Mouse (Mus musculus): ENCODE data around the gene Nabp2.

The Nabp2 gene

GRCm38 (mm10) chr10:128382482-128382881 is 28.8 kb downstream of the Nabp2 start:
- DNase-seq = no peak

GRCm38 (mm10) chr10:128380565-128380964 is 30.7 kb downstream of the Nabp2 start:
- no peak for DNase-seq

GRCm38 (mm10) chr10:128379260-128379659 is 32.0 kb downstream of the Nabp2 start:
- no peak for DNase-seq

GRCm38 (mm10) chr10:128378462-128378861 is 32.8 kb downstream of the Nabp2 start:
- DNase-seq = no peak

GRCm38 (mm10) chr10:128377940-128378448 is 33.3 kb downstream of the Nabp2 start:
- no peak for DNase-seq

- DNase-seq = peak; percentile 82
Observed at GRCm38 (mm10) chr10:128377222-128377939, 33.9 kb downstream of the Nabp2 start.

- peak; percentile 91 for DNase-seq
Observed at GRCm38 (mm10) chr10:128376455-128377211, 34.7 kb downstream of the Nabp2 start, which contains the start of gene Ankrd52. Gene Ankrd52, plus strand, starts transcription at chr10:128377115.

- no peak for DNase-seq
Observed at GRCm38 (mm10) chr10:128376099-128376454, 35.2 kb downstream of the Nabp2 start.

- DNase-seq = no peak
Observed at GRCm38 (mm10) chr10:128374393-128374792, 36.9 kb downstream of the Nabp2 start.

GRCm38 (mm10) chr10:128372989-128373748 is 38.1 kb downstream of the Nabp2 start:
- DNase-seq = no peak

GRCm38 (mm10) chr10:128372142-128372541 is 39.1 kb downstream of the Nabp2 start:
- DNase-seq = no peak

GRCm38 (mm10) chr10:128370601-128371000 is 40.7 kb downstream of the Nabp2 start:
- no peak for DNase-seq

GRCm38 (mm10) chr10:128370021-128370420 is 41.3 kb downstream of the Nabp2 start:
- no peak for DNase-seq

- DNase-seq = no peak
Observed at GRCm38 (mm10) chr10:128369599-128369998, 41.7 kb downstream of the Nabp2 start.

GRCm38 (mm10) chr10:128369218-128369543 is 42.1 kb downstream of the Nabp2 start:
- no peak for DNase-seq

- DNase-seq = peak; percentile 94
Observed at GRCm38 (mm10) chr10:128368402-128369217, 42.7 kb downstream of the Nabp2 start, which contains the start of gene Coq10a. Gene Coq10a, minus strand, starts transcription at chr10:128368997.

- no peak for DNase-seq
Observed at GRCm38 (mm10) chr10:128367899-128368401, 43.3 kb downstream of the Nabp2 start.

GRCm38 (mm10) chr10:128362568-128362967 is 48.7 kb downstream of the Nabp2 start:
- DNase-seq = peak; percentile 80

- no peak for DNase-seq
Observed at GRCm38 (mm10) chr10:128361836-128362235, 49.5 kb downstream of the Nabp2 start.

GRCm38 (mm10) chr10:128359226-128359625 is 52.1 kb downstream of the Nabp2 start:
- DNase-seq = no peak

GRCm38 (mm10) chr10:128358796-128359195 is 52.5 kb downstream of the Nabp2 start:
- DNase-seq = peak; percentile 66

All from embryo, embryonic 11 days (tissue).